Mouse (Mus musculus): ENCODE results near the gene Snrpg.

DNA sequence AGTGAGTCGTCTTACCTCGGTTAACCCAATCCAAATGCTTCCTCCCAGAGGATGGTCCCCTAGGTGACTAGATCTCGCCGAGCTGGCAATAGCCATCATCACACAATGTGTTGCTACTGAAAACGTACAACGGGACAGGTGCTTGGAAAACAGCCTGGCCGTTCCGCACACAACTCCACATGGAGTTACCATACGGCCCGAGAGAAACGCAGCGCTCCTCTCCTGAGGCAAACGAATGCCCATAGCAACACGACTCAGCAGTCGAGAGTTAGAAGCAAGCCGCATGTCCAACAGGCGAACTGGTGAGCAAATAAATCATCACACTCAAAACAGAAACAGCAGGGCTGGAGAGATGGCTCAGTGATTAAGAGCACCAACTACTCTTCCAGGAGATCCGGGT is 44.2 kb upstream of the Snrpg start:
- TF ChIP-seq CTCF (conservative IDR thresholded peaks at IDR 0.05; ENCODE audit: low read length) (no peak), NANOG (IDR thresholded peaks at IDR 0.05; ENCODE audit: borderline replicate concordance, low read length) (no peak)
